Mouse (Mus musculus) splenic B cell, adult 2 months (primary cell): ENCODE results near the gene Srek1.
A peak's percentile ranks its signal among the peaks of the same experiment; 100 is the strongest.

Source experiments
- DNase-seq: peaks from one replicate; pipeline ENCODE4 v3.0.0-alpha.2; 2011; ENCODE audit warnings: low read depth, low spot score
- H3K27me3 ChIP-seq: 2 replicates; pipeline ENCODE4 v1.6.1; 2012; ENCODE audit warnings: mild to moderate bottlenecking, low read length, moderate library complexity, mixed read lengths; ENCODE audit not compliant: control insufficient read depth, poor library complexity, insufficient read depth, severe bottlenecking
- H3K36me3 ChIP-seq: 2 replicates; pipeline ENCODE4 v1.6.1; 2012; ENCODE audit warnings: mild to moderate bottlenecking, low read length, moderate library complexity, mixed read lengths; ENCODE audit not compliant: control insufficient read depth, poor library complexity, insufficient read depth, severe bottlenecking

The Srek1 gene

DNA sequence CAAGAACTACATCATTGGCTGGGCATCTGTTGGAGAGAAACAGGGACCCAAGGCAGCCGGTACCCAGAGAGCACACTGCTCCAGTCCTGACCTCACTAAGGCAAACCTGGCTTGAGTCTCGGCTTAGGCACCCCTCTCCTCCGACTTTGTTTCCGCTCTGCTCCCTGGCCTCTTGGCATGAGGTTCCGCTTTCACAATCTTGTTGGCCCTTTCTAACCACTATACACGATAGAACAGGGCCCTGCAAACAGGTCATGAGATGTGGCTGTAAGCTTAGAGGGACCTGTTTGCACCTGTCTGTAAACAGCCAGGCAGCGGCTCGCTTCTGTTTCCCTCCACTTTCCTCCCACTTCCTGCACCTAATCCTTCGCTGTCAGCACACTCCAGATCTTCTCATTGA, 76.4 kb downstream of the Srek1 start:
- Histone ChIP-seq H3K36me3 (no peaks in the 10 kb centered on the region), H3K27me3 (no peaks in the 10 kb centered on the region)
- no peak for DNase-seq

DNA sequence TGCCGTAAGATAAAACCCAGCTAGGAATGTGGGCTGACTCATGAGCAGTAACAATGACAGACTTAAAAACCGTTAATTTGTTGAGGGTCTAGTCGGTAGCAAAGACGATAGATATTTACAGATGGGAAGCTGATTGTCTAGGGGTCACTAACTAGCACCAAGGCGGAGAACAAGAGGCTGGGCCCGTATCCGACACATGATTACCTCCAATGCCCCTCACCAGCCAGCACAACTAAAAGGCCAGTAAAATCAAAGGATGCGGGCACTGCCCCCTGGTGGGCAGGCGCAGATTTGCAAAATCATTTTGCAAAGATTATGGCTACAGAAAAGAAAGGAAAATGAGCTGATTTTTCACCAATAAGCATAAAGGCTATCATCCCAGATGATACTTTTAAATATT, 78.2 kb downstream of the Srek1 start:
- Histone ChIP-seq H3K27me3 (no peaks in the 10 kb centered on the region), H3K36me3 (no peaks in the 10 kb centered on the region)
- peak; percentile 30 for DNase-seq

DNA sequence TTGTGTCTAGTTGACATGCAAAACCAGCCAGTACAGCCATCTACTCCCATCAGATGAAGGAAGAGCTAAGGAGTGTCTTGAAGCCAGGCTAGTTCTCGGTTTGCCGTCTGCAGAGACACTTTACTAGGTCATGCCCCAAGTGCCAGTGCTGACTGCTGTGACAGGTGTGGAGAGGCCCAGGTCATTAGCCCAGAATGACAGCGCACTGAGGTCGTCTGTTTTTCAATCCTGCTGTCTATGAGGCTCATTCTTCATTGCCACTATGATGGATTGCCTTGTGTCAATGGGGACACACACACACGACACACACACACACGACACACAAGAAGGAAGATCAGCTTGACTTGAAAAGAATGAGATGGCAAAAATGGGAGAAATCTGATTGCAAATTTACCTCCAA, 79.0 kb downstream of the Srek1 start:
- DNase-seq, result no peak
- H3K36me3 ChIP-seq, result no peaks in the 10 kb centered on the region
- H3K27me3 ChIP-seq, result no peaks in the 10 kb centered on the region
